Mouse (Mus musculus) left cerebral cortex, postnatal 36 days (tissue): Measurements from ENCODE around the gene Slc9a9. TPM values are rescaled to one million over a fixed set of nuclear protein-coding genes. Genes with fewer than 3 reads are reported as not detected.

Experiments used
- DNase-seq, 2 experiments: peaks; one replicate each; pipeline ENCODE4 v3.0.0; 2021 to 2022; ENCODE audit warnings: low spot score in 2 of 2, mixed read lengths in 1 of 2
- intact Hi-C: fragments of 180-260 bp; cut with DNase I; formaldehyde crosslinking; loops from one replicate; pipeline ENCODE4 v1.15.1; 2025
- total RNA-seq, 2 experiments: library from RNA; stranded (reverse); gene quantifications; 2 replicates each; pipeline ENCODE4 v1.2.3; 2021

Slc9a9 gene
- total RNA-seq, 2 experiments from 2014 or later = 20.1 to 22.5 TPM

- intact Hi-C loops = no loop called here
- DNase-seq = no peak
Measured at GRCm38 (mm10) chr9:94883435-94883834, 213.7 kb downstream of the Slc9a9 start.

- intact Hi-C loops = no loop called here
- no peak for DNase-seq
Measured at GRCm38 (mm10) chr9:94885151-94885550, 215.4 kb downstream of the Slc9a9 start.

GRCm38 (mm10) chr9:94889647-94890046 is 219.9 kb downstream of the Slc9a9 start:
- intact Hi-C loops = no loop called here
- DNase-seq = no peak

GRCm38 (mm10) chr9:94895882-94896281 is 226.2 kb downstream of the Slc9a9 start:
- no peak for DNase-seq
- intact Hi-C loops = no loop called here

- DNase-seq = no peak
- intact Hi-C loops = no loop called here
Measured at GRCm38 (mm10) chr9:94904180-94904579, 234.5 kb downstream of the Slc9a9 start.

GRCm38 (mm10) chr9:94907020-94907610 is 237.4 kb downstream of the Slc9a9 start:
- no peak for DNase-seq
- intact Hi-C loops = no loop called here

GRCm38 (mm10) chr9:94912071-94912470 is 242.4 kb downstream of the Slc9a9 start:
- DNase-seq = no peak
- intact Hi-C loops = no loop called here

- intact Hi-C loops = no loop called here
- no peak for DNase-seq
Measured at GRCm38 (mm10) chr9:94922062-94922461, 252.4 kb downstream of the Slc9a9 start.

GRCm38 (mm10) chr9:94925845-94926244 is 256.1 kb downstream of the Slc9a9 start:
- intact Hi-C loops = no loop called here
- no peak for DNase-seq

GRCm38 (mm10) chr9:94927101-94927500 is 257.4 kb downstream of the Slc9a9 start:
- no peak for DNase-seq
- intact Hi-C loops = no loop called here

- no peak for DNase-seq
- intact Hi-C loops = no loop called here
Measured at GRCm38 (mm10) chr9:94945569-94946135, 275.9 kb downstream of the Slc9a9 start.

GRCm38 (mm10) chr9:94947246-94947645 is 277.5 kb downstream of the Slc9a9 start:
- no peak for DNase-seq
- intact Hi-C loops = no loop called here

GRCm38 (mm10) chr9:94950676-94951075 is 281.0 kb downstream of the Slc9a9 start:
- DNase-seq = no peak
- intact Hi-C loops = no loop called here

- no peak for DNase-seq
- intact Hi-C loops = no loop called here
Measured at GRCm38 (mm10) chr9:94955645-94956044, 285.9 kb downstream of the Slc9a9 start.

GRCm38 (mm10) chr9:94958382-94958781 is 288.7 kb downstream of the Slc9a9 start:
- intact Hi-C loops = no loop called here
- peak; percentile 38 to 46 for DNase-seq

GRCm38 (mm10) chr9:94968596-94969120 is 298.9 kb downstream of the Slc9a9 start:
- intact Hi-C loops = loop anchor here (10.0 kb wide), 1 partner anchor 436 kb away; the partner anchor contains the start of gene Chst2
- no peak for DNase-seq

GRCm38 (mm10) chr9:94969131-94969530 is 299.4 kb downstream of the Slc9a9 start:
- intact Hi-C loops = loop anchor here (10.0 kb wide), 1 partner anchor 436 kb away; the partner anchor contains the start of gene Chst2
- DNase-seq = peak in 1 of 2 experiments; percentile 31

- intact Hi-C loops = no loop called here
- peak; percentile 25 to 30 for DNase-seq
Measured at GRCm38 (mm10) chr9:94972021-94972420, 302.3 kb downstream of the Slc9a9 start.

GRCm38 (mm10) chr9:94972693-94973092 is 303.0 kb downstream of the Slc9a9 start:
- intact Hi-C loops = no loop called here
- no peak for DNase-seq

- intact Hi-C loops = no loop called here
- no peak for DNase-seq
Measured at GRCm38 (mm10) chr9:94976191-94976590, 306.5 kb downstream of the Slc9a9 start.

GRCm38 (mm10) chr9:94993575-94993974 is 323.9 kb downstream of the Slc9a9 start:
- intact Hi-C loops = no loop called here
- no peak for DNase-seq
